Mouse (Mus musculus): ENCODE data around the gene Btbd35f13. TPM values are rescaled to one million over a fixed set of nuclear protein-coding genes. Genes with fewer than 3 reads are reported as not detected.
"Not testable (repeated sequence)": the region's sequence is repeated elsewhere in the genome, so short reads cannot be mapped to it uniquely, and the experiment has no call there.

Gene Btbd35f13
- polyA plus RNA-seq (2012; ENCODE audit: insufficient read depth, insufficient read length, missing spikeins): not detected in 2 replicates

DNA sequence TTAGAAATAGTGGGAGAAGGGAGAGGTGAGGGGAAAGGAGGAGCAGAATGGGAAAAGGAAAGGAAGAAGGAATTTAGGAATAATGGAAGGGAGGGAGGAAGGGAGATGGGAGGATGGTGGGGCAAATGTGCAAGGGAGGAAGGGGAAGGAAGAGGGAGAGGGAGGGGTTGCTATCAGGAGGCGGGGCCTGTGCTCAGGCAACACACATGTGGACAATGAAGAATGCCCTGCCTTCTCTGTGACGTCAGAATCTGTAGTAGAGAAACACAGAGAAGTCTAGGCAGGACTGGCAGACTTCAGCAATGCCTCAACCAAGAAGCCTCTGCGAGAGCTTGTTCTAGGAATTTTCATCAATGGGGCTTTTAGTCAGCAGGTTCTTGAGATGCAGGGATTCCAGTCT lies at the start of gene Btbd35f13:
Gene Btbd35f13 (plus strand): TSS at position 301 of the 400 bp plus-strand sequence.
- H3K4me1 ChIP-seq (ENCODE audit: control insufficient read depth, insufficient read depth, insufficient read length, low read length); H3K27ac ChIP-seq (replicated peaks; ENCODE audit: low read depth, low read length); H3K4me3 ChIP-seq (ENCODE audit: insufficient read depth, low read depth, low read length): not testable (repeated sequence)

GRCm38 (mm10) chrX:33702249-33702648 lies 45.3 kb downstream of the Btbd35f13 start, which contains the start of gene Btbd35f14:
Btbd35f14 (minus strand) TSS chrX:33702349.
- not testable (repeated sequence) for H3K4me1 ChIP-seq (ENCODE audit: control insufficient read depth, insufficient read depth, insufficient read length, low read length); H3K27ac ChIP-seq (replicated peaks; ENCODE audit: low read depth, low read length); H3K4me3 ChIP-seq (ENCODE audit: insufficient read depth, low read depth, low read length)

Other genes starting within 250 kb of the Btbd35f13 start
- gene Btbd35f15, start 79.9 kb upstream of the Btbd35f13 start, polyA plus RNA-seq (2012; ENCODE audit: insufficient read depth, insufficient read length, missing spikeins): not detected in 2 replicates
- gene Btbd35f14, start 45.2 kb downstream of the Btbd35f13 start, polyA plus RNA-seq (2012; ENCODE audit: insufficient read depth, insufficient read length, missing spikeins): not detected in 2 replicates